Mouse (Mus musculus) embryonic stem cell, embryonic (primary cell): Measurements from ENCODE around the gene Zfp385b.

Experiments
- CTCF ChIA-PET, 4 experiments: fragments of 300-600 bp in 2 of 4; fragments of 350-600 bp in 2 of 4; sonication (Branson Sonifier 250); formaldehyde crosslinking; loops; one replicate each; lab custom pipeline; 2022; ENCODE audit warnings: inconsistent platforms in 2 of 4; lab: Charles Lee
- POLR2A ChIA-PET, 4 experiments: fragments of 300-600 bp in 2 of 4; fragments of 350-600 bp in 2 of 4; sonication (Branson Sonifier 250); formaldehyde crosslinking; loops; one replicate each; lab custom pipeline; 2022; ENCODE audit warnings: antibody characterized with exemption in 4 of 4, inconsistent platforms in 1 of 4; lab: Charles Lee

The Zfp385b gene

GRCm38 (mm10) chr2:77386515-77386914 lies 432.9 kb downstream of the Zfp385b start:
- ChIA-PET POLR2A (no interaction called here), CTCF (interaction anchor here (0.6 to 1.3 kb wide), 14 partner anchors 9 to 968 kb away, joined by 3 to 5 read pairs (median 4); no protein-coding TSS in a partner anchor)

GRCm38 (mm10) chr2:77382766-77383165 lies 436.7 kb downstream of the Zfp385b start:
- ChIA-PET CTCF (interaction anchor here in 2 of 4 experiments (0.5 to 0.8 kb wide), 2 partner anchors 37 to 41 kb away, joined by 3 to 15 read pairs; no protein-coding TSS in a partner anchor), POLR2A (no interaction called here)

- CTCF ChIA-PET: interaction anchor here in 1 of 4 experiments (1.3 kb wide), 1 partner anchor 38 kb away, joined by 3 read pairs; no protein-coding TSS in a partner anchor
- POLR2A ChIA-PET: interaction anchor here in 1 of 4 experiments (0.9 kb wide), 1 partner anchor 14 kb away, joined by 3 read pairs; no protein-coding TSS in a partner anchor
Observed at GRCm38 (mm10) chr2:77379907-77380306, 439.5 kb downstream of the Zfp385b start.

DNA sequence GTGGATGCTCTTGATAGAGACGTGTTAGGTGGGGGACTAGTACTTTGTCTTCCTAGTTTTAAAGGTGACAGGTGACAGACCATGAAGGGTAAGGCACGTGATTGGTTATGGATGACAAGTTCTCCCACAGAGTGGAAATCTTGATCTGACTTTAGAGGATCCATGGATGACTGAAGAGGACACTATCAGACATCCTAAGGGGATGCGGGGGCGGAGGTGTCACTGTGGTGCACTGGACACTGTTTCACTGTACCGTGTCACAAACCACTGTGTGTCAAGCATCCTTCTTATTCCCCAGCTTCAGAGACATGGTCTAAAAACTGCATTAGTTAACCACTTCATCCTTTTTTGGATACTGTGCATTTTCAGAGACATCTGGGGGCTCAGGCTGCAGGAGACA lies 440.1 kb downstream of the Zfp385b start:
- ChIA-PET POLR2A (no interaction called here), CTCF (interaction anchor here in 1 of 4 experiments (1.3 kb wide), 1 partner anchor 38 kb away, joined by 3 read pairs; no protein-coding TSS in a partner anchor)

DNA sequence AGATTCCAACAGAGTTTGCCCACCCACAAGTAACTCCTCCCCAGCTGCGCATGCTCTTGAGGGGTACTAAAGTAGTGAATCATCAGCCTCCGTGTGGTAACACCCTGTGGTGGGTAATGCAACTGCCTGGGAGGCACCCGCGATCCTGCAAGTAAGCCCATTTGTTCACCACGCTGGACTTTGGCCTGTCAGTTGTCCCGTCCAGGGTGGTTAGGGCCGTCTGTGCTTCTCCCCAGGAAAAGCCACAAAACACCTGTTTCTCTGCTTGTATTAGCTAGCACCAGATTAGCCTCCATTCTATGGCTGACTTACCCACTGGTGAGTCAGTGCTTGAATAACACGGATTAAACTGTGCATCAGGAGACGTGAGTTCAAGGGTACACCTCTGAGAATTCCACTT lies 442.6 kb downstream of the Zfp385b start:
- POLR2A ChIA-PET: no interaction called here
- CTCF ChIA-PET: no interaction called here

DNA sequence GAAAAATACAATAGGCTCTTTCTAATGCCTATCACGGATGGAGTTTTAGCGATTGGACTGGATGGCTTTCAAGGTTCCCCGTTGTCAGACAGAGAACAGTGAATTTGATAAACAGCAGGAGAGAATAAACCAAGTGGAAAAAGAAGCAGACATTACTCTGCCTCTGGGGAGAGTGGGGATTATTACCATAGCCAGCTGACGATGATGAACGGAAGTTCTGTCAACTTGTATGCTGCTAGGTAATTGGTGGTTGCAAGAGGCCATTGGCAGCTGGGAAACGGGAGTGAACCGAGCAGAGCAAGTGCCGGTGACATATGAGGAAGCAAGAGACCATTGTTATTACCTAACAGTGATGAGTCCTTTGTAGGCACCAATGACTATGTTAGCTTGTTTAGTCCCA lies 444.3 kb downstream of the Zfp385b start:
- ChIA-PET CTCF (interaction anchor here in 1 of 4 experiments (1.2 kb wide), 1 partner anchor 12 kb away, joined by 4 read pairs; no protein-coding TSS in a partner anchor), POLR2A (no interaction called here)

DNA sequence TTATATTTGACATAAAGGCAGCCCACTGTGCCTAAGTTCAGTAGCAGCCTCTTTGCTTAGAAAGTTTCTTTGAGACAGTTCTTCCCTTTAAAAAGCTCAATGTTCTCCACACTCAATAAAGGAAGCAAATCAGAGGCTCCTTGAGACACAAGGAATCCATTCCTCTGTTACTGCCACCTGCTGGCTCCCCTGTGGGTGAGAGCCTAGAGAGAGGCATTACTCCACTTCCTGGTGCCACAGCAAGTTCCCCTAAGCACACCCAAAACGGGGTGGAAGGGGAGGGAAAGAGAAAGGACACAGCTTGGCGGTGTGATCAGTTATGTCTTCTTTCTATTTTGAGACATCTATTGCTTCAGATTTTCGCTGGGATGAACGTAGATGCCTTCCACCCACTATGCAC lies 450.3 kb downstream of the Zfp385b start:
- POLR2A ChIA-PET: interaction anchor here in 1 of 4 experiments (1.2 kb wide), 1 partner anchor 55 kb away, joined by 3 read pairs; no protein-coding TSS in a partner anchor
- CTCF ChIA-PET: interaction anchor here in 1 of 4 experiments (0.8 to 1.0 kb wide), 2 partner anchors 10 to 398 kb away, joined by 3 read pairs; no protein-coding TSS in a partner anchor
